Mouse (Mus musculus) neural tube, embryonic 13.5 days (tissue): ENCODE results near the gene Gm5580. TPM values are rescaled to one million over a fixed set of nuclear protein-coding genes. Genes with fewer than 3 reads are reported as not detected.
"Not testable (repeated sequence)": the region's sequence is repeated elsewhere in the genome, so short reads cannot be mapped to it uniquely, and the experiment has no call there.

Experiments used
- ATAC-seq: fragments of 200-750 bp; cut with Nextera tagmentation; 2 replicates; pipeline ENCODE4 v1.8.0; 2017; ENCODE audit warnings: low read depth, mild to moderate bottlenecking, moderate TSS enrichment, moderate library complexity
- H3K27ac ChIP-seq: fragments of 300-500 bp; sonication (generic); replicated peaks from 2 replicates; pipeline ENCODE4 v1.5.1; 2015; ENCODE audit warnings: moderate library complexity, mild to moderate bottlenecking, inconsistent platforms
- H3K27me3 ChIP-seq: fragments of 300-500 bp; sonication (generic); 2 replicates; pipeline ENCODE4 v1.6.1; 2015; ENCODE audit warnings: mild to moderate bottlenecking, inconsistent platforms
- H3K36me3 ChIP-seq: fragments of 300-500 bp; sonication (generic); 2 replicates; pipeline ENCODE4 v1.6.1; 2015; ENCODE audit warnings: mild to moderate bottlenecking, inconsistent platforms
- H3K4me1 ChIP-seq: fragments of 300-500 bp; sonication (generic); replicated peaks from 2 replicates; pipeline ENCODE4 v1.6.1; 2015; ENCODE audit warnings: inconsistent platforms
- H3K4me2 ChIP-seq: fragments of 300-500 bp; sonication (generic); 2 replicates; pipeline ENCODE4 v1.6.1; 2015; ENCODE audit warnings: inconsistent platforms, mild to moderate bottlenecking, moderate library complexity
- H3K4me3 ChIP-seq: fragments of 300-500 bp; sonication (generic); 2 replicates; pipeline ENCODE4 v1.5.1; 2015; ENCODE audit warnings: mild to moderate bottlenecking, inconsistent platforms
- H3K9ac ChIP-seq: fragments of 300-500 bp; sonication (generic); 2 replicates; pipeline ENCODE4 v1.6.1; 2015; ENCODE audit warnings: moderate library complexity, mild to moderate bottlenecking, inconsistent platforms
- H3K9me3 ChIP-seq: fragments of 300-500 bp; sonication (generic); 2 replicates; pipeline ENCODE4 v1.6.1; 2016; ENCODE audit warnings: inconsistent platforms
- WGBS: fragments of 180-500 bp; shearing (Covaris S2); methylation state at CpG from one replicate; pipeline ENCODE4 v1.1.7; 2015; 5-methylcytosine and 5-hydroxymethylcytosine counted together
- polyA plus RNA-seq: library from polyadenylated mRNA; unstranded; fragments of >200 nt; fragmentation: Nextera tagmentation; extraction: Ambion mirVana; gene quantifications from 2 replicates; pipeline ENCODE4 v1.2.1, GENCODE M21; 2015

Gene Gm5580
- polyA plus RNA-seq: 0.48 and 0.60 TPM in 2 replicates

DNA sequence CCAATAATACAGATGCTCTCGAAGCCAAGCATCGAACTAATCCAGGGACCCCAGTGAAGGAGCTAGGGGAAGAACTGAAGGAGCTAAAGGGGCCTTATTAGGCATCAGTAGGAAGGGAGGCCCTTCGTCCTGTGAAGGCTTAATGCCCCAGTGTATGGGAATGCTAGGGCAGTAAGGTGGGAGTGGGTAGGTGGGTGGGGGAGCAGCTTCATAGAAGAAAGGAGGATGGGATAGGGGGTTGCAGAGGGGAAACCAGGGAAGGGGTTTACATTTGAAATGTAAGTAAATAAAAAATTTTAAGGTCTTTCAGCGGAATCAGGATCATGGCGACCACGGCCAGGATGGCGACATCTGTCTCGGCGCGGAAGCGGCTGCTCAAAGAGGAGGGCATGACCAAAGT is at the start of gene Gm5580:
Gm5580 (plus strand) TSS at position 301 of the 400 bp plus-strand sequence.
- not testable (repeated sequence) for H3K4me3 ChIP-seq, H3K4me2 ChIP-seq, H3K9me3 ChIP-seq, H3K27me3 ChIP-seq, H3K4me1 ChIP-seq, ATAC-seq, H3K27ac ChIP-seq, H3K36me3 ChIP-seq, H3K9ac ChIP-seq
- WGBS: 96% methylated on average over 11 of the region's 11 CpGs

GRCm38 (mm10) chr6:116506302-116507003 is 44.5 kb upstream of the Gm5580 start, which contains the start of gene Olfr212:
TSS of gene Olfr212 (plus strand) at chr6:116506516.
- not testable (repeated sequence) for ATAC-seq
- WGBS: 93% methylated on average over 20 of the region's 20 CpGs

GRCm38 (mm10) chr6:116514832-116515231 is 36.1 kb upstream of the Gm5580 start:
- no peaks in the 10 kb centered on the region for H3K9me3 ChIP-seq
- ATAC-seq: no peak

More at GRCm38 (mm10) chr6:116506302-116507003, 44.5 kb upstream of the Gm5580 start, which contains the start of gene Olfr212:
- H3K9me3 ChIP-seq: peaks cover 17% of the 10 kb centered on the region
- not testable (repeated sequence) for H3K4me3 ChIP-seq, H3K27me3 ChIP-seq, H3K9ac ChIP-seq, H3K4me1 ChIP-seq, H3K4me2 ChIP-seq, H3K36me3 ChIP-seq, H3K27ac ChIP-seq

DNA sequence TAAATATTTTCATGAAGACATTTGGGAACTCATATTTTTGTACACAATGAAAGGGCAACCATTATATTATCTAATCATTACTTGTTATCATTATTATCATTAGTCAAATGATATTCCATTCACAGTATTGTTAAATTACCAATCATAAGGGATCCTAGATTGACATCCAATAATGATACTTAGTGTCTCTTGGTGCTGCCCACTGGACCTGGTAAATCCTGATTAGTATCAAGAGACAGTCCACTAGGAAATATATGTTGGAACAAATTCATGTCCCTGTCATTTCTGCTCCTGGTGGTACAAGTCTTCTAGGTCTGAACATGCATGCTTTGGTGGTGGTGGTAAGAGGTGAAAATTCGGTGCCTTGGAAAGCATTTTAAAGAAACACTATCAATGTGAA is 12.8 kb upstream of the Gm5580 start, which contains the start of gene Olfr213:
Olfr213 (plus strand) TSS at position 301 of the 400 bp plus-strand sequence.
- no peak within 1 kb of the TSS for H3K27ac ChIP-seq
- ATAC-seq: no peak
- H3K27me3 ChIP-seq: no peaks in the 10 kb centered on the region
- H3K9me3 ChIP-seq: no peaks in the 10 kb centered on the region
- no peaks in the 10 kb centered on the region for H3K36me3 ChIP-seq
- H3K4me2 ChIP-seq: no peak within 1 kb of the TSS
- 88% methylated on average over 1 of the region's 1 CpGs for WGBS
- H3K4me1 ChIP-seq: no peaks in the 10 kb centered on the region
- no peak within 1 kb of the TSS for H3K4me3 ChIP-seq
- no peak within 1 kb of the TSS for H3K9ac ChIP-seq

More at GRCm38 (mm10) chr6:116514832-116515231, 36.1 kb upstream of the Gm5580 start:
- no peak overlapping the region for H3K4me3 ChIP-seq
- H3K27ac ChIP-seq: no peak overlapping the region
- no peak overlapping the region for H3K4me2 ChIP-seq
- H3K4me1 ChIP-seq: no peaks in the 10 kb centered on the region
- H3K36me3 ChIP-seq: no peaks in the 10 kb centered on the region
- no peak overlapping the region for H3K9ac ChIP-seq
- no peaks in the 10 kb centered on the region for H3K27me3 ChIP-seq

DNA sequence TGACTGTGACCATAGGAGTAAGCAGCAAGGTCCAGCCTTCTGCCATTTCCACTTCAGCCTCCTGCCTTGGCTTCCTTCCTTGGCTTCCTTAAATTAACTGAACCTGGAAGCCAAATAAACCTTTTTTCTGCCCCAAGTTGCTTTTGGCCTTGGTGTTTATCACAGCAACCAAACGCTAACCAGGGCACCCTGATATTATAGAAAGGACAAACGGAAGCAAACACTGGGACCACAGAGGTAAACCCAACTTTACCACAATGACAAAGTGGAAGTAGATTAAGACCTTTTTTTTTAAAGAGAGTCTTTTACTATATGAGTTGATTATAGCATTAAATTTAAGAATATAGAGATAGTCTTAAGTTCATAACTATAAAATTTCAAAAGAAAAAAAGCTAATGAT is 8.4 kb upstream of the Gm5580 start:
- WGBS: 87% methylated on average over 2 of the region's 2 CpGs
- H3K27me3 ChIP-seq: no peaks in the 10 kb centered on the region
- no peak for ATAC-seq
- no peaks in the 10 kb centered on the region for H3K36me3 ChIP-seq
- H3K4me3 ChIP-seq: no peak overlapping the region
- no peak overlapping the region for H3K27ac ChIP-seq
- H3K9ac ChIP-seq: no peak overlapping the region
- H3K4me1 ChIP-seq: no peaks in the 10 kb centered on the region
- no peak overlapping the region for H3K4me2 ChIP-seq
- H3K9me3 ChIP-seq: no peaks in the 10 kb centered on the region

DNA sequence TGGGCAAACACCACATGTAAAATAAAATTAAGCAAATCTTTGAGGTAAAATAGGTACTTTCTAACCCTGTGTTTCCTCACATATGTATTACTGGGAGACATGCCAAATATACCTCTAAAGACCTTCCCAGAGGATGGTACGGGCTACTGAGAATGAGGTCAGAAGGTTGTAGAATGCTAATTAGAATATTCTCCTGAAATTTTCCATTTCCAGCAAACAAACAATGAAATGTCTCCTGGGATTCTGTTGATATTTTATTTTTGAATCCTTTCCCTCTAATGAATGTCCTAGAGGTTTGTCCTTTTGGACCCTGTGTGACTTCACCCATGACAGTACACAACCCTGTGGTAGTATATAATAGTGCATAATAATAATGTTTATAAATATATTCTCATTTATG is 3.0 kb downstream of the Gm5580 start, which contains the start of gene Olfr214:
Olfr214 (plus strand) TSS at position 301 of the 400 bp plus-strand sequence.
- H3K4me2 ChIP-seq: no peak within 1 kb of the TSS
- no peak within 1 kb of the TSS for H3K9ac ChIP-seq
- no peak within 1 kb of the TSS for H3K27ac ChIP-seq
- no peaks in the 10 kb centered on the region for H3K9me3 ChIP-seq
- no peak within 1 kb of the TSS for H3K4me3 ChIP-seq
- ATAC-seq: no peak
- WGBS: 81% methylated on average over 1 of the region's 1 CpGs
- no peaks in the 10 kb centered on the region for H3K36me3 ChIP-seq
- no peaks in the 10 kb centered on the region for H3K4me1 ChIP-seq
- no peaks in the 10 kb centered on the region for H3K27me3 ChIP-seq

GRCm38 (mm10) chr6:116554952-116555351 is 4.0 kb downstream of the Gm5580 start:
- no peak for ATAC-seq
- WGBS: 71% methylated on average over 3 of the region's 3 CpGs
- H3K4me3 ChIP-seq: no peak overlapping the region

GRCm38 (mm10) chr6:116569834-116570233 is 18.9 kb downstream of the Gm5580 start:
- Histone ChIP-seq H3K9me3 (no peaks in the 10 kb centered on the region), H3K27ac (no peak overlapping the region), H3K36me3 (no peaks in the 10 kb centered on the region), H3K4me2 (no peak overlapping the region), H3K4me1 (no peaks in the 10 kb centered on the region), H3K27me3 (no peaks in the 10 kb centered on the region), H3K4me3 (no peak overlapping the region), H3K9ac (no peak overlapping the region)
- WGBS: 35% methylated on average over 3 of the region's 3 CpGs
- ATAC-seq: no peak

More at GRCm38 (mm10) chr6:116554952-116555351, 4.0 kb downstream of the Gm5580 start:
- no peak overlapping the region for H3K4me2 ChIP-seq
- H3K4me1 ChIP-seq: no peaks in the 10 kb centered on the region
- no peak overlapping the region for H3K27ac ChIP-seq
- no peaks in the 10 kb centered on the region for H3K9me3 ChIP-seq
- H3K36me3 ChIP-seq: no peaks in the 10 kb centered on the region
- no peak overlapping the region for H3K9ac ChIP-seq
- no peaks in the 10 kb centered on the region for H3K27me3 ChIP-seq

DNA sequence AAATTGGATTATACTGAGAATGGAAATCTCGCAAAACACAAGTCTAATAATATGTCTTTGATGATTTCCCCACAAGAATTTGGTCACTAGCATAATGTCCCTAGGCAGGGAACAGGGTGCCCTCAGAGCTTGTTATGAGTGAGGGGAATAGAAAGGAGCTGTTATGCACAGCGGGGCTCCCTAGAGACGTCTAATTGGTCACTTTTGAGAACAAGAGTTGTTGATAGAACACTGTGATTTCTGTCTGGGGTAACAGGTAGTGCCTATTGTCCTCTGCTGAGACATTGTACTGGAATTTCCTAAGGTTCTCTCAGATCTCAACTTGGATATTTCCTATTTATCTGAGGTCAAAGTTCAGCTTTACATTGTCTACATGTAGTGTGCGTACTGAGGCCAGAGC is 33.2 kb downstream of the Gm5580 start, which contains the start of gene Olfr215:
Olfr215 (minus strand) TSS at position 101 of the 400 bp plus-strand sequence.
- no peak within 1 kb of the TSS for H3K27ac ChIP-seq
- H3K36me3 ChIP-seq: no peaks in the 10 kb centered on the region
- H3K4me2 ChIP-seq: no peak within 1 kb of the TSS
- H3K9ac ChIP-seq: no peak within 1 kb of the TSS
- H3K4me3 ChIP-seq: no peak within 1 kb of the TSS
- no peaks in the 10 kb centered on the region for H3K4me1 ChIP-seq
- 70% methylated on average over 4 of the region's 4 CpGs for WGBS
- no peaks in the 10 kb centered on the region for H3K9me3 ChIP-seq
- no peak for ATAC-seq
- no peaks in the 10 kb centered on the region for H3K27me3 ChIP-seq

DNA sequence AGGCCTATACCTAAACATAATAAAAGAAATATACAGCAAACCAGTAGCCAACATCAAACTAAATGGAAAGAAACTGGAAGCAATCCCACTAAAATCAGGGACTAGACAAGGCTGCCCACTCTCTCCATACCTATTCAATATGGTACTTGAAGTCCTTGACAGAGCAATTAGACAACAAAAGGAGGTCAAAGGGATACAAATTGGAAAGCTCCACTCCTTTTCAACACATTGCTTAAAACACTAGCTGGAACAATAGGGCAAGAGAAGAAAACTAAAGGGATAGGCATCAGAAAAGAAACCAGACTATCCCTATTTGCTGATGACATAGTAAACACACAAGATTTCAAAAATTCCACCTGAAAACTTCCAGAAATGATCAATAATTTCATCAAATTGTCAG is 50.0 kb downstream of the Gm5580 start:
- not testable (repeated sequence) for H3K27me3 ChIP-seq, H3K4me3 ChIP-seq, H3K36me3 ChIP-seq, ATAC-seq, H3K9me3 ChIP-seq, H3K4me2 ChIP-seq, H3K27ac ChIP-seq, H3K9ac ChIP-seq, H3K4me1 ChIP-seq
